Mouse (Mus musculus): Measurements from ENCODE around the gene Cxadr. TPM values are rescaled to one million over a fixed set of nuclear protein-coding genes. Genes with fewer than 3 reads are reported as not detected.

Gene Cxadr
- polyA plus RNA-seq, 1 experiment from 2014 or later: 59.9 TPM

- Histone ChIP-seq H3K27ac (replicated peaks) (peak overlapping the region; percentile 59), H3K4me1 (peaks cover 39% of the 10 kb centered on the region), H3K27me3 (ENCODE audit: low read depth, poor library complexity, severe bottlenecking) (no peaks in the 10 kb centered on the region), H3K9me3 (replicated peaks) (no peaks in the 10 kb centered on the region), H3K36me3 (peaks cover 54% of the 10 kb centered on the region), H3K4me3 (peak overlapping the region; percentile 20)
- DNase-seq (ENCODE audit: low spot score): no peak
- 76% methylated on average over 16 of the region's 16 CpGs for WGBS
Observed at GRCm38 (mm10) chr16:78313135-78313887, 12.0 kb downstream of the Cxadr start.

GRCm38 (mm10) chr16:78314026-78314425 lies 12.7 kb downstream of the Cxadr start:
- H3K4me1 ChIP-seq: peaks cover 39% of the 10 kb centered on the region
- 55% methylated on average over 6 of the region's 6 CpGs for WGBS
- DNase-seq (ENCODE audit: low spot score): no peak
- peaks cover 49% of the 10 kb centered on the region for H3K36me3 ChIP-seq
- no peaks in the 10 kb centered on the region for H3K9me3 ChIP-seq (replicated peaks)
- H3K27me3 ChIP-seq (ENCODE audit: low read depth, poor library complexity, severe bottlenecking): no peaks in the 10 kb centered on the region
- H3K4me3 ChIP-seq: peak overlapping the region; percentile 20
- H3K27ac ChIP-seq (replicated peaks): peak overlapping the region; percentile 59

- WGBS: 86% methylated on average over 9 of the region's 9 CpGs
- Histone ChIP-seq H3K27ac (replicated peaks) (no peak overlapping the region), H3K36me3 (peaks cover 21% of the 10 kb centered on the region), H3K4me3 (no peak overlapping the region), H3K4me1 (peaks cover 57% of the 10 kb centered on the region), H3K9me3 (replicated peaks) (no peaks in the 10 kb centered on the region), H3K27me3 (ENCODE audit: low read depth, poor library complexity, severe bottlenecking) (no peaks in the 10 kb centered on the region)
- no peak for DNase-seq (ENCODE audit: low spot score)
Observed at GRCm38 (mm10) chr16:78316849-78317248, 15.6 kb downstream of the Cxadr start.

- H3K27ac ChIP-seq (replicated peaks): no peak overlapping the region
- no peaks in the 10 kb centered on the region for H3K27me3 ChIP-seq (ENCODE audit: low read depth, poor library complexity, severe bottlenecking)
- no peaks in the 10 kb centered on the region for H3K9me3 ChIP-seq (replicated peaks)
- H3K4me1 ChIP-seq: peaks cover 60% of the 10 kb centered on the region
- DNase-seq (ENCODE audit: low spot score): no peak
- H3K4me3 ChIP-seq: no peak overlapping the region
- 85% methylated on average over 7 of the region's 7 CpGs for WGBS
- H3K36me3 ChIP-seq: peaks cover 14% of the 10 kb centered on the region
Observed at GRCm38 (mm10) chr16:78317960-78318359, 16.7 kb downstream of the Cxadr start.

GRCm38 (mm10) chr16:78319711-78320110 lies 18.4 kb downstream of the Cxadr start:
- peaks cover 44% of the 10 kb centered on the region for H3K4me1 ChIP-seq
- 72% methylated on average over 7 of the region's 7 CpGs for WGBS
- peaks cover 20% of the 10 kb centered on the region for H3K36me3 ChIP-seq
- DNase-seq (ENCODE audit: low spot score): no peak
- no peaks in the 10 kb centered on the region for H3K9me3 ChIP-seq (replicated peaks)
- no peaks in the 10 kb centered on the region for H3K27me3 ChIP-seq (ENCODE audit: low read depth, poor library complexity, severe bottlenecking)
- H3K4me3 ChIP-seq: no peak overlapping the region
- H3K27ac ChIP-seq (replicated peaks): no peak overlapping the region

GRCm38 (mm10) chr16:78321559-78321958 lies 20.3 kb downstream of the Cxadr start:
- peaks cover 43% of the 10 kb centered on the region for H3K4me1 ChIP-seq
- no peaks in the 10 kb centered on the region for H3K27me3 ChIP-seq (ENCODE audit: low read depth, poor library complexity, severe bottlenecking)
- H3K27ac ChIP-seq (replicated peaks): 0 out of 2 replicates have a peak overlapping the region, but pooled peaks have one; percentile 56
- whole genome bisulfite sequencing: 1% methylated on average over 7 of the region's 7 CpGs
- H3K36me3 ChIP-seq: peaks cover 31% of the 10 kb centered on the region
- H3K9me3 ChIP-seq (replicated peaks): no peaks in the 10 kb centered on the region
- H3K4me3 ChIP-seq: peak overlapping the region; percentile 21
- DNase-seq (ENCODE audit: low spot score): peak; percentile 31

- H3K27me3 ChIP-seq (ENCODE audit: low read depth, poor library complexity, severe bottlenecking): no peaks in the 10 kb centered on the region
- no peaks in the 10 kb centered on the region for H3K9me3 ChIP-seq (replicated peaks)
- H3K4me3 ChIP-seq: peak overlapping the region; percentile 21
- H3K27ac ChIP-seq (replicated peaks): peak overlapping the region; percentile 56; the same call in 1 of the 2 replicates
- H3K36me3 ChIP-seq: peaks cover 34% of the 10 kb centered on the region
- DNase-seq (ENCODE audit: low spot score): no peak
- 15% methylated on average over 7 of the region's 7 CpGs for WGBS
- H3K4me1 ChIP-seq: peaks cover 43% of the 10 kb centered on the region
Observed at GRCm38 (mm10) chr16:78322140-78322539, 20.9 kb downstream of the Cxadr start.

- 89% methylated on average over 27 of the region's 27 CpGs for WGBS
- H3K4me1 ChIP-seq: peaks cover 19% of the 10 kb centered on the region
- H3K36me3 ChIP-seq: peaks cover 74% of the 10 kb centered on the region
- no peak for DNase-seq (ENCODE audit: low spot score)
- H3K4me3 ChIP-seq: no peak overlapping the region
- H3K9me3 ChIP-seq (replicated peaks): no peaks in the 10 kb centered on the region
- H3K27me3 ChIP-seq (ENCODE audit: low read depth, poor library complexity, severe bottlenecking): no peaks in the 10 kb centered on the region
- H3K27ac ChIP-seq (replicated peaks): no peak overlapping the region
Observed at GRCm38 (mm10) chr16:78325972-78326848, 24.9 kb downstream of the Cxadr start.

GRCm38 (mm10) chr16:78327562-78327961 lies 26.3 kb downstream of the Cxadr start:
- Histone ChIP-seq H3K36me3 (peaks cover 88% of the 10 kb centered on the region), H3K27ac (replicated peaks) (no peak overlapping the region), H3K27me3 (ENCODE audit: low read depth, poor library complexity, severe bottlenecking) (no peaks in the 10 kb centered on the region), H3K9me3 (replicated peaks) (no peaks in the 10 kb centered on the region), H3K4me1 (peaks cover 6% of the 10 kb centered on the region), H3K4me3 (no peak overlapping the region)
- 93% methylated on average over 7 of the region's 7 CpGs for WGBS
- no peak for DNase-seq (ENCODE audit: low spot score)

GRCm38 (mm10) chr16:78327999-78328398 lies 26.7 kb downstream of the Cxadr start:
- peaks cover 92% of the 10 kb centered on the region for H3K36me3 ChIP-seq
- 93% methylated on average over 12 of the region's 12 CpGs for WGBS

GRCm38 (mm10) chr16:78337226-78337625 lies 35.9 kb downstream of the Cxadr start:
- Histone ChIP-seq H3K9me3 (replicated peaks) (no peaks in the 10 kb centered on the region), H3K4me1 (peaks cover 7% of the 10 kb centered on the region; the same call in 1 of the 2 replicates), H3K27me3 (ENCODE audit: low read depth, poor library complexity, severe bottlenecking) (no peaks in the 10 kb centered on the region), H3K27ac (replicated peaks) (0 out of 2 replicates have a peak overlapping the region, but pooled peaks have one; percentile 29), H3K4me3 (no peak overlapping the region), H3K36me3 (peaks cover 92% of the 10 kb centered on the region)
- DNase-seq (ENCODE audit: low spot score): no peak
- 77% methylated on average over 8 of the region's 8 CpGs for WGBS

More at GRCm38 (mm10) chr16:78327999-78328398, 26.7 kb downstream of the Cxadr start:
- Histone ChIP-seq H3K9me3 (replicated peaks) (no peaks in the 10 kb centered on the region), H3K27ac (replicated peaks) (no peak overlapping the region), H3K4me1 (0 out of 2 replicates have a peak, but pooled peaks cover 1% of the 10 kb centered on the region), H3K27me3 (ENCODE audit: low read depth, poor library complexity, severe bottlenecking) (no peaks in the 10 kb centered on the region), H3K4me3 (no peak overlapping the region)
- no peak for DNase-seq (ENCODE audit: low spot score)

GRCm38 (mm10) chr16:78341356-78341755 lies 40.1 kb downstream of the Cxadr start:
- H3K36me3 ChIP-seq: peaks cover 59% of the 10 kb centered on the region
- H3K27me3 ChIP-seq (ENCODE audit: low read depth, poor library complexity, severe bottlenecking): no peaks in the 10 kb centered on the region
- WGBS: 84% methylated on average over 4 of the region's 4 CpGs
- H3K9me3 ChIP-seq (replicated peaks): no peaks in the 10 kb centered on the region
- DNase-seq (ENCODE audit: low spot score): no peak
- H3K27ac ChIP-seq (replicated peaks): no peak overlapping the region
- no peak overlapping the region for H3K4me3 ChIP-seq
- peaks cover 7% of the 10 kb centered on the region; the same call in 1 of the 2 replicates for H3K4me1 ChIP-seq
